Mouse (Mus musculus) adrenal gland, postnatal 10 days (tissue): ENCODE data around the gene Emc10. TPM values are rescaled to one million over a fixed set of nuclear protein-coding genes. Genes with fewer than 3 reads are reported as not detected.
A peak's percentile ranks its signal among the peaks of the same experiment; 100 is the strongest.

Experiments used
- DNase-seq: peaks from one replicate; pipeline ENCODE4 v3.0.0; 2021; ENCODE audit warnings: mixed read lengths
- total RNA-seq, 2 experiments: library from RNA; stranded (reverse); gene quantifications; 2 replicates each; pipeline ENCODE4 v1.2.3; 2021

Gene Emc10
- total RNA-seq, 2 experiments from 2014 or later = 88.8 to 91.1 TPM

DNA sequence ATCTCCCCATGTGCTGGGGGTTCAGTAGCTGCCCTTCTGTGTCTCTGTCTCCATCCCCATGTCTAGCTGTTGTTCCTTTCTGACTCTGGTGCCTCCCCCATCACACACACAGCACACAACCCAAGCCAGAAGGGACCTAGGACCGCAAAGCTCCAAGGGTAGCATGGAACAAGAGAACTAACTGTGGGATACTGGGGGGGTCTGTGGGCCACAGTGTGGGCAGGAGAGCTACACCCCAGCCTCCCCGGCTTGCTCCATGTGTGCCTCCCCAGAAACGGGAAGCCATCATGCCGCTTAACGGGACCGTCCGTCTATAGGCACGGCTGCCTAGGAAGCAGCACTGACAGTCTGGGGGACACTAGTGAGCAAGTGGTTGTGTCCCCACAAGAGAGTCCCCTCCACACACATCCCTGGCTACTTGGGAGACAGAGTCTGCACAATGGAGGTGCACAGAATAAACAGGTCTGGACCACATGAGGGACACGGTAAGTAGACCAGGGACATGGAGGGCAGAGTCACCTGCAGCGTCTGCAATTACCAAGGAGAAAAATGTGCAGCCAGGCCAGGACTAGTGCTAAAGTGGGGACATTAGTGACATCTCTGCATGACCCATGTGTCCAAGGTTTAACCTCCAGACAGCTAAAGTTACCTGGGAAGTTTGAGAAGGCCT, 32.6 kb downstream of the Emc10 start:
- DNase-seq = no peak

DNA sequence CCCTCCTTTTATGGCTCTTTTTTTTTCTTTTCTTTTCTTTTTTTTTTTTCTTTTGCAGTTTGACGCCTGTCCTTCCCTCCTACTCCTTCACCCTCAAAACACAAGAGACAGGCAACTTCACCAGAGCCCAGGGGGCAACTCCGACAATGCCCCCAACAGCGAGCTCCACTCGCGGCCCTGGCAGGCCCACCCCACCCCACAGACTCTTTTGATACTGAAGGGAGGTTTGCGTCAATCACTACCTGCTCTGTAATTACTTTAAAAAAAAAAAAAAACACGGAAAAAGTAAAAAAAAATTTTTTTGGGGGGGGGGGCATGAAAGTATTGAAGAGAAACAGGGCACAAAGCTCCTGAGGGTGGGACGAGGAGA, 33.3 kb downstream of the Emc10 start:
- no peak for DNase-seq

DNA sequence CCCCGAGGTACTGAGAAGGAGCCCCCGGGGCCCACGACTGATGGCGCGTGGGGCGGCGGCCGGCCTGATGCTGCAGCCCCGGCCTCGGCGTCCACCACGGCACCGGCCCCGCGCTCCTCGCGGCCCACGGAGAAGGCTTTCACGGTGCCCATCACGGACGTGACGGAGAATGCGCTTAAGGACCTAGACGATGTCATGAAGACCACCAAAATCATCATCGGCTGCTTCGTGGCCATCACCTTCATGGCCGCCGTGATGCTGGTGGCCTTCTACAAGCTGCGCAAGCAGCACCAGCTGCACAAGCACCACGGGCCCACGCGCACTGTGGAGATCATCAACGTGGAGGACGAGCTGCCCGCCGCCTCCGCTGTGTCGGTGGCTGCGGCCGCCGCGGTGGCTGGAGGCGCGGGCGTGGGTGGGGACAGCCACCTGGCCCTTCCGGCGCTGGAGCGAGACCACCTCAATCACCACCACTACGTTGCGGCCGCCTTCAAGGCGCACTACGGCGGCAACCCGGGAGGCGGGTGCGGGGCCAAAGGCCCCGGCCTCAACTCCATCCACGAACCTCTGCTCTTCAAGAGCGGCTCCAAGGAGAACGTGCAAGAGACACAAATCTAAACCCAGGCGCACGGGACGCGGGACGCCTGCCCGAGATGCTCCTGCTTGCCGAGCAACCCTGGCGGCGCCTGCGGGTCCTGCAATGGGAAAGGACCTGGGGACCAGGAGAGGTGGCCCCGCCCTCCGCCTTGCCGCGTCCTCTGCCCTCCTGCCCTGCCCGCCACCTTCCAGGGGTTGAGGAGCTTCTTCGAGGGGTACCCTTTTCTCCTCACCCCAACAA, 33.9 kb downstream of the Emc10 start:
- peak; percentile 50 for DNase-seq

DNA sequence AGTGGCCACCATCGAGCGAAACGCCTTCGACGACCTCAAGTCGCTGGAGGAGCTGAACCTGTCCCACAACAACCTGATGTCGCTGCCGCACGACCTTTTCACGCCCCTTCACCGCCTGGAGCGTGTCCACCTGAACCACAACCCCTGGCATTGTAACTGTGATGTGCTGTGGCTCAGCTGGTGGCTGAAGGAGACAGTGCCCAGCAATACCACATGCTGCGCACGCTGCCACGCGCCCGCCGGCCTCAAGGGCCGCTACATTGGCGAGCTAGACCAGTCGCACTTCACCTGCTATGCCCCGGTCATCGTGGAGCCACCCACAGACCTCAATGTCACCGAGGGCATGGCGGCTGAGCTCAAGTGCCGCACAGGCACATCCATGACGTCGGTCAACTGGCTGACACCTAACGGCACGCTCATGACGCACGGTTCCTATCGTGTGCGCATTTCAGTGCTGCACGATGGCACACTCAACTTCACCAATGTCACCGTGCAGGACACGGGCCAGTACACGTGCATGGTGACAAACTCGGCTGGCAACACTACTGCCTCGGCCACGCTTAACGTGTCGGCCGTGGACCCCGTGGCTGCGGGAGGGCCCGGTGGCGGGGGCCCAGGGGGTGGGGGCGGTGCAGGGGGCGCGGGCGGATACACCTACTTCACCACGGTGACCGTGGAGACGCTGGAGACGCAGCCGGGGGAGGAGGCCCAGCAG, 34.7 kb downstream of the Emc10 start:
- DNase-seq = no peak

DNA sequence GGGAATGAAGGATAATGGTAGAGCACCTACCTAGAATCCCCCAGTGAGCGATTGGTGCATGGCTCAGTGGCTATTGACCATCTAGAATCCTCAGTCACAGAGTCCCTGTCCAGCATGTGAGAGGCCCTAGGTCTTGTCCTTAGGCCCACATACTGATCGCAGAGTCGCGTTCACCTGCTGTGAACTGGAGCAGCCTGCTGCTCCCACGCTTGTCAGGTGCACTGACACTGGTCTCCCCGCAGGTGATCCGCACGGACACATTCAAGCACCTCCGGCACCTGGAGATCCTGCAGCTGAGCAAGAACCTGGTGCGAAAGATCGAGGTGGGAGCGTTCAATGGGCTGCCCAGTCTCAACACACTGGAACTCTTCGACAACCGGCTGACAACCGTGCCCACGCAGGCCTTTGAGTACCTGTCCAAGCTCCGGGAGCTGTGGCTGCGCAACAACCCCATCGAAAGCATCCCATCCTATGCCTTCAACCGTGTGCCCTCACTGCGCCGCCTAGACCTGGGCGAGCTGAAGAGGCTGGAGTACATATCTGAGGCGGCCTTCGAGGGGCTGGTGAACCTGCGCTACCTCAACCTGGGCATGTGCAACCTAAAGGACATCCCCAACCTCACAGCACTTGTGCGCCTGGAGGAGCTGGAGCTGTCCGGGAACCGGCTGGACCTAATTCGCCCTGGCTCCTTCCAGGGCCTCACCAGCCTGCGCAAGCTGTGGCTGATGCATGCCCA, 35.4 kb downstream of the Emc10 start:
- no peak for DNase-seq

DNA sequence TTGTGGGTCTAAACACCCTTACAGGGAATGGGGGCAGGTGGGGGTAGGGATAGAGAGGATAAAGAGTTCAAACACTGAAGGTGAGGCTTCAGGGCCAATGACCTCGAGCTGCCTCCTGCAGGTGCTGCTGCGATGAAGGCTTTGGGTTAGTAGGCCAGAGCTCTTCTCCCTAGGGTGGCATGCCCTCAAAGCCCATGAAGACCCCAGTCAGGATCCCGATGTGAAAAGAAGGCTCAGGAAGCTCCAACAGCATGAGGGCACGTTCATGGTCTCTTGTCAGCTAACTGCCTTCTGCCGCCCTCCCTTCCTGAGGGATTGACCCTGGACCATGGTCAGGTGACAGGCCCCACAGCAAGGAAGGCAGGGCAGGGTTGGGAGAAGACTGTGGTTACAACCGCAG, 36.3 kb downstream of the Emc10 start:
- no peak for DNase-seq

DNA sequence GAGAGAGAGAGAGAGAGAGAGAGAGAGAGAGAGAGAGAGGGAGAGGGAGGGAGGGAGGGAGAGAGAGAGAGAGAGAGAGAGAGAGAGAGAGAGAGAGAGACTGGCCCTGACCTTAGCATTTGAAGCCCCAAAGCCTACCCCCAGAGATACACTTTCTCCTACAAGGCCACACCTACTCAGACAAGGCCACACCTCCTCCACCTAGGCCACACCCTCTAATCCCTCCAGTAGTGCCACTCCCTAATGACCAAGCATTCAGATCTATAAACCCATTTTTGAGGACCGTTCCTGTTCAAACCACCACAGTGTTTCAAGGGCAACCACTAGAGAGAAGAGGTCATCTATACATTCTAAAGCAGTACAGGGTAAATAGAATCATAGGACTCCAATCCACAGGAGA, 40.0 kb downstream of the Emc10 start:
- DNase-seq = no peak

DNA sequence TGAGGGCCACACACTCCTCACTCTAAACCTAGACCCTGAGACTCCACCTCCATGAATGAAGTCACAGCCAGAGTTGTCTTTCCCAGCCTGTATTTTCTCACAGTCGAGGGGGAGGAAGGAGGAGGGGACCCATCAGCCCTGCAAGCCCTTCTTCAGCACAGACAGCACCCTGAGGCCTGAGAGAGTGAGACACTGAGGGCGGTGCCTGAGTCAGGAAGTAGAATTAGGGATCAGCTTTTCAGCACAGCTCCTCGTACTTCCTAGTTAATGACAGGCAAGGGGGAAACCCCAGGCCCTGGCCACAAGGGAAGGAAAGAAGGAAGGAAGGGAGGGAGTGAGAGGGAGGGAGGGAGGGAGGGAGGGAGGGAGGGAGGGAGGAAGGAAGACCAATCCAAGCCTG, 43.1 kb downstream of the Emc10 start:
- no peak for DNase-seq

DNA sequence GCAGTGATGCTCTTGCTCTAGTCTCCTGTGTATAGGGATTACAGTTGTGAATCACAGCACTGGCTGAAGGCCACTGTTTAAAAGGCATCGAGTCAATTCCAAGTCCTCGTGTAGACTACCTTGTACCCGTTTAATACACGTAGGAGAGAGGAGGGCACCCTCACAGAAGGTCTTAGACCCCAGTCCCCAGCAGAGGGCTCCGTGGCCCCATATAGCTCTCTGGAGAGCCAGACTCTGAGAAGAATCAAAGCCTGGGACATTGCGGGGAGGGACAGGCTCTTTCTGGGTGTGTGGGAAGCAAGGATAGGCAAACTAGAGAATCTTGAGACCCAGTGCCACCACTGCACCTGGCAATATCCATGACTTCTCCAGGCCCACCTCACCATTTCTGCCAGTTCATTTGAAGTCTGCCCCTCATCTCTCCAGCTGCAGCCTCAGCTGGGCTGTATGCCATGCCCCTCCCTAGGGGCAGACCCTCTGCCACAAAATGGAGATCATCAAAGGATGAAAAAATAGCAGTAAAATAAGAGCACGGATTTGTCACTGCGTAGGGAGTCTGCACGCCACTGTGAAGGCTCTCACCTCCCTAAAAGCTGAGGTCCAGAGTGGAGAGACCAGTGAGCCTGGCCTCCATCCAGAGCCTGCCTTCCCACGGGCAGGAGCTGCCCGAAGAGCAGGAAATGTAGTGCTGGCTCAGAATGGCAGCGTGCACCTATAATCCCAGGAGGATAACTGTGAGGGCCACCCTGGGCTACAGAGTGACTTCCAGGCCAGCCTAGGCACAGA, 50.1 kb downstream of the Emc10 start:
- no peak for DNase-seq

DNA sequence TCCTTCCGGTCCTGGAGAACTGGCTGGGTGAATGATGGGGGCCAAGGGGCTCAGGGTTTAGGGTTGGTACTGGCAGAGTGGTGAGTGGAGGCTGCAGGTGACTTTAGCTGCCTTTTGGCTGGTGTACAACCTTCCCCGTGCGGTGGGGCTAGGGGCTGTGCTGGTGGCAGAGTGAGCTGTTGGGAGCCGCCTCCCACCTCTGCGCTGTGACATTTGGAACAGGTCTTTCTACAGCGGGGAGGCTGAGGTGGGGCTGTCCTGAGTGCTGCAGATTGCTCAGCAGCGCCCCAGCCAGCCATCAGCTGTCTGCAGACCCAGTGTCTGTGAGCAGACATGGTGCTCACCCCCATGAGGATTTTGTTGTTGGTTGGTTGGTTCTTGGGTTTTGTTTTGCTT, 50.8 kb downstream of the Emc10 start:
- DNase-seq = no peak

DNA sequence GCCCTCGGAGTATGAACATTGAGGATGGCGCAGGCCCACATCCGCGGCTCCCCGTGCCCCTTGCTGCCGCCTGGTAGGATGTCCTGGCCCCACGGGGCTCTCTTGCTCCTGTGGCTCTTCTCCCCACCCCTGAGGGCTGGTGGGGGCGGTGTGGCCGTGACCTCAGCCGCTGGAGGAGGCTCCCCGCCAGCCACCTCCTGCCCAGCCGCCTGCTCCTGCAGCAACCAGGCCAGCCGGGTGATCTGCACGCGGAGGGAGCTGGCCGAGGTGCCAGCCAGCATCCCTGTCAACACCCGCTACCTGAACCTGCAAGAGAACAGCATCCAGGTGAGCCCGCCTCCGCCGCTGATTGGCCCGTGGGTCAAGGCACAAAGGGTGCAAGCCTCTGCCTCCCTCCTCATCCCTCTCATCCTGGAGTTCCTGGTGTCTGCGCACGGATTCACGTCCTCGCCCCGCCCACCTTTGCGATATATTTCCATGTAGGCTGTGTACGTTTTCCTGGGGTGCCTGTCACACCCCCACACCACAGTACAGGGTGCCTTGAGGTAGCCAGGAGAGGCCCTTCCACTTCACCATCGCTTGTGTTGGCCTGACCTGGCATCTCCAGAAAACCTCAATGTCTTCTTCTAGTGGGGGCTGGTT, 51.3 kb downstream of the Emc10 start:
- DNase-seq = no peak

DNA sequence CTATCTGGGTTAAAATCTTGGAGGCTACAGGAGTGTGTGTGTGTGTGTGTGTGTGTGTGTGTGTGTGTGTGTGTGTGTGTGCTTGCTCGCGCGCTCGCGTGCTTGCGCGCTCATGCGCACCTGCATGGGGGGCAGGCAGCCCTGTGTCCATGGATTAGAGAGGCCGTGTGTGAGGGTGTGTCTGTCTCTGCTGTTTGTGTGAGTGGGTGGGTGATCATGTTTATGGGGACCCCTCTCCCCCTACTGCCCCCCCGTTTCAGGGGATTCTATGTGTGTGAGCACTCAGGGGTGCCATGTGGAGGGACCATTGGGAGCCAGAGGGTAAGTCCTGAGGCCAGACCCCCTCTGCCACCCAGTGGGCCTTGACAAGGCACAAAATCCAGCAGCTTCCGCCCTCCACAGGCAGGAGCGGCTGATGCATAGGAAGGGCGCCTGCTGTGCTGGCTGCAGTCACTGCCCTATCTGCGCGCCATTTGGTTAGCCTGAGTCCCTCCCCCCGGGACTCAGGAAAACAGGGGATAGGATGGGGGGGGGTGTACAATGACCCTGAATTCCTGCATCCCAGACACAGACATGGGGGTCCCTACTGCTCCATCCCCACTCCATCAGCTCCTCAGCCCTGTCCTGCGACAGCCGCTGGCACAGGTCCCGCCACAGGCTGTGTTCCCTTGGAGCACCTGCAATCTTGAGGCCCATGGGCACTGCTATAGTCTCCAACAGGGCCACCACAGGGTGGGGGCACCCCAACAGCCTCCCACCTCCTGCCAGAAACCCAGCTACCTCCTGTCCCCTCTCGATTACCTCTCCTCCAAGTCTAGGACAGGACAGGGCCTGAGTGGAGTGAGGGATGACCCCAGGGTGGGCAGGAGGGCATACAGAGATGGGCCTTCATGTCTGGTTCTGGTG, 52.8 kb downstream of the Emc10 start:
- no peak for DNase-seq

DNA sequence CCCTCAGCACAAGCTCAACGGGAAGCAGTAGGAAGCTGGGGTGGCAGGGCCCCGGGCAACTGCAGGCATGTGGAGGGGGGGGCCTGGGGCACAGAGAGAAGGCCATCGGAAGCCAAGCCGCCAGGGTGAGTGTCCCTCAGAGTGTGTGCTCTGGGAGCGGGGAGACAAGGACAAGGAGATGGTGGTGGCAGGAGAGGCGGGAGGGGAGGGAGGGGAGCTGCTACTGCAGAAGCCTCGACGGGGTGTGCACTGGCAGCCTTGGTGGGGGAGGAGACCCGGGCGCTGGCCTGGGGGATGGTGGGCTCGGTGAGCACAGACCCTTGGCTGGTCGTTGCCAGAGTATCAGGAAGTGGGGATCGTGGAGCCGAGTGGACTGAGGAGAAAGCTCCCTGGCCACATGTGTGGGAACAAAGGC, 53.9 kb downstream of the Emc10 start:
- no peak for DNase-seq

DNA sequence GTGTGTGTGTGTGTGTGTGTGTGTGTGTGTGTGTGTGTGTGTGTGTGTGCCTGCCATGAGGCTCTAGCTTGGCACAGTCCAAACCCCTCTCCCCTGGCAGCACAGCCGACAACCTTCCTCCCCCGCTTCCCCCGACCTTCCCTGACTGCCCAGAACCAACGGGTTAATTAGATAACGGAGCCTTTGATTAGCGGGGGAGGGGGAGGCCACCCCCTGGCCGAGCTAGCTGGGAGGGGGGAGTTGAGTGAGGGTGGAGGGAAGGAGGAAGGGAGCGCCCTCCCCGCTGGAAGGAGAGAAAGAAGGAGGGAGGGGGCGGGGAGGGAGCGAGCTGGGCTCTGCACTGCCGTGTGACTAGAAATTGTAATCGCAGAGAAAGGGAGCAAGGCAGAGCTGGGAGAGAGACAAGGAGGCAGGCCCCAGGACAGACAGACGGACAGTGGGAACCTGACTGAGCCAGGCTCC, 54.6 kb downstream of the Emc10 start:
- DNase-seq = peak; percentile 19

DNA sequence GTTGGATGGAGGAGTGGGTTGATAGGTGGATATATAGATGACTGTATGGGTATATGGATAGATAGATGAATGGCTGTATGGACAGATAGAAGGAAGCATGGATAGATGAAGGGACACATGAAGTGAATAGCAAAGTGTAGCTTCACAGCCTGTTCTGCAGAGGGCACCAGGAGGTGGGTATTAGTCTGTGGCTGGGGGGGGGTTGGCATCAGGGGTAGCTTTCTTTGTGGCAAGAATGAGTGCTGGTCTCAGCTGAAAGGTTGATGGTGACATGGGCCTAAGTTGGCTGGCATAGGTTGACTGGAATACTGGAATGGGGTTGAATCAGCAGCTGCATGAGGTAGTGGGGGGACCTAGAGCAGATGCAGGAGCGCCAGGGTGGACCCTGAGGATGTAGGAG, 55.1 kb downstream of the Emc10 start:
- DNase-seq = no peak

DNA sequence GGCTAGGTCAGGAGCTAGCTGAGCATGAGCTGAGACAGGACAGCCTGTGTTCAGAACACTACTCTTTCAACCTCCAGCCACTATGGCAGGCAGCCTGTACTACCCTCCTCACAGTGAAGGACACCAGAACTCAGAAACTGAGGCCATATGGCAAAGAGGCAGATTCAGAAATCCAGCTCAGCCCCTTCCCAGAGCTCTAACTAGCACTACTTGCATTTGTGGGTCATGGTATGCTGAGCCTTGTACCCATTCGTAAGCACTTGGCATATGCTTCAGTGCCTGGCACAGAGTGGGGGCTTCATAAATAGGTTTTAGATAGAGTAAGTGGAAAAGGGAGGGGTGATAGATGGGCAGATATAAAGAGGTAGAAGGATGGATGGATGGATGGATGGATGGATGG, 55.9 kb downstream of the Emc10 start:
- no peak for DNase-seq
